Mouse (Mus musculus) embryonic fibroblast, embryonic 13.5 days (primary cell): ENCODE results near the gene Cebpb.

ENCODE experiments used
- CTCF ChIP-seq: IDR thresholded peaks from 2 replicates; pipeline ENCODE4 v1.5.1; 2011; ENCODE audit warnings: mild to moderate bottlenecking, control low read depth, low read length, moderate library complexity, borderline replicate concordance; ENCODE audit not compliant: insufficient read depth
- POLR2A ChIP-seq: IDR thresholded peaks from 2 replicates; pipeline ENCODE4 v1.6.1; 2011; ENCODE audit warnings: low read depth, mild to moderate bottlenecking, control low read depth, low read length, moderate library complexity

- no peak for TF ChIP-seq CTCF
- TF ChIP-seq POLR2A, result no peak
These were observed 13.4 kb downstream of the Cebpb start for GRCm38 (mm10) chr2:167702126-167702525.
